Mouse (Mus musculus) lung, postnatal 10 days (tissue): ENCODE measurements around the gene Gstcd.

Experiments used
- DNase-seq: peaks from one replicate; pipeline ENCODE4 v3.0.0; 2021

The Gstcd gene

DNA sequence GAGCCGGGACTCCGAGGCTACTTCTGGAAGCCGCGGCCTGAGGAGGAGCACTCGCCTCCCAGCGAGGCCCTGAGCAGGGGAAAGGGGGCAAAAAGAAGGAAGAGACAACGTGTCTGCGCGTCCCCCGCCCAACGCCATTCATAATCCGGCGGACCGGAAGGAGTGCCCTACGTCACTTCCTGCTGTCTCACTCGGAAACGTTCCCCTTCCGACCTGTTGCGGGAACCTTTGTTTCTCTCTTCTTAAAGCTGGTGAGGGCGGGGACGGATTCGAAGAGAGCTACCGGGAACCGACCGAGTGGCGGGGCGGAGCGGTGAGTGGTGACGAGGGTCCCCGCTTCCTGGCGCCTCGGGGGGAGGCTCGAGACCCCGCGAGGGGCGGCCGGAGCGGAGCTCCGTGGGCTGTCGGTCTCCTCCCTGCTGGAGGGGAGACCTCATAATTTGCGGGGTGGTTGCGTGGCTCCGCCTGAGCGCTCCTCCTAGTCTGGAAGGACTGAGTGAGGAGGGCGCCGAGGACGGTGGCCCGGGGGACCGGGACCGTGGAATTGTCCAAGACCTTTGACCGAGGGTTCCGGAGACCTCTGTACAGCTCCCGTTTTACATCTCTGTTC, at the start of gene Gstcd, which contains the start of gene Ints12:
Gene Gstcd (minus strand): TSS at position 370 of the 610 bp plus-strand sequence.
Gene Ints12 (plus strand): TSS at position 177 of the 610 bp plus-strand sequence.
- DNase-seq, result peak; percentile 96

DNA sequence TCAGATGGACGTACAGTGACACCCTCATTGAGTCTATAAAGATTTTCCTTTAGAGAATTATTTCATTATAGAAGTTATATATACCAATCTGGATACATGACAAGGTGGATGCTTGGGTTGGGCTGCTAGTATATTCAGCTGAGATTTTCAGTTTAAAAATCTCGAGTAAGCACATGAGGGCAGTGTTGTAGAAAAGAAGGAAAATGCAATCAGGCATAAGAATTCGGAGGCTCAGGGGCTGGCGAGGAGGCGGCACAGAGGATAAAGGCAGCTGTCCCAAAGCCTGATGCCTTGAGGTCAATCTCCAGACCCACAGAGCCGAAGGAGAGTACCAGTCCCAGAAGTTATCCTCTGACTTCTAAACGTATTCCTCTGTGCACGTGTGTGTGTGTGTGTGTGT, 40.8 kb upstream of the Gstcd start:
- DNase-seq, result no peak

DNA sequence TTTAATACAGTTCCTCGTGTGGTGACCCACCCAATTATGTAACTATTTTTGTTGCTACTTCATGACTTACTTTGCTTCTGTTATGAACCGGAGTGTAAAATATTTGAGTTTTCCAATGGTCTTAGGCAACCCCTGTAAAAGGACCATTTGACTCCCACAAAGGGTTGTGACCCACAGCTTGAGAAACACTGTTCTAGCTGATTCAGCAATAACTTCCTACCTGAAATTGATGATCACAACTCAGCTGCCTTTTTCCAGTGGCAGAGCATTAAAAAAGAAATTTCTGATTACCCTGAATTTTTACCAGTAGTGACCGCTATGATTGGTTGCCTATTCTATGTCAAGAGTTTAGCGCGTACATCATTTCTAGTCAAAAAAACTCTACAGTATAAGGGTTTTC, 39.5 kb upstream of the Gstcd start:
- no peak for DNase-seq

DNA sequence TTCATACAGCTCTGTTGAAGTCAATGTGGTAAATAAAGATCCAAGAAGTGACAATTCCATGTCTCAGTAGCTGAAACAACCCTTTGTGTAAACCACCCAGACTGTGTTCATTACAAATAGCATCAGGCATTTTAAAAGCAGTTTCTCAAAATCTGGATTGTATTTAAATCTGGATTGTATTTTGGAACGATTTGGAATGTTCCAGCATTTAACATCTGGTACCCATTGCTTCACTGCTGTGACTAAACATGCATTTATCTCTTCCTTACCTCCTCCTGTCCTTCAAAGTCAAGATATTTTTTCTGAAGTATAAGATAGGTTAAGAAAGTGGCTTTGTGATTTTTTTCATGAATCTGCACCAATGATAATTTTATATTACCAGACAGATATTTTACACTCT, 21.4 kb upstream of the Gstcd start:
- no peak for DNase-seq

DNA sequence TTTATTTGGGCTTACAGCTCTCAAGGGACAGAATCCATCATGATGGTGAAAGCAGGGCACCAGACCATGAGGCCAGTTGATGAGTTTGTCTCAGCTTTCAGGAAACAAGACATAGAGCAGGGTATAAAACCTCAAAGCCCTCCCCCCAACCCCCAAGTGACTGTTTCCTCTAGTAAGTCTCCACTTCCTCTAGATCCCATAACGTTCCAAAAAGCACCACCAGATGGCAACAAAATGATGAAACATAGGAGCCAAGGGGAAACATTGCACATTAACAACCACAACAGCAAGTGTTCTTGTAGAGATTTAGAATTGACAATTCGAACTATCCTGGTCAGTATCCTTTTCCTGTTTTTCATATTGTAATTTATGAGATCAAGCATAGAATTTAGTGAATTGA, 19.9 kb upstream of the Gstcd start:
- peak; percentile 49 for DNase-seq

DNA sequence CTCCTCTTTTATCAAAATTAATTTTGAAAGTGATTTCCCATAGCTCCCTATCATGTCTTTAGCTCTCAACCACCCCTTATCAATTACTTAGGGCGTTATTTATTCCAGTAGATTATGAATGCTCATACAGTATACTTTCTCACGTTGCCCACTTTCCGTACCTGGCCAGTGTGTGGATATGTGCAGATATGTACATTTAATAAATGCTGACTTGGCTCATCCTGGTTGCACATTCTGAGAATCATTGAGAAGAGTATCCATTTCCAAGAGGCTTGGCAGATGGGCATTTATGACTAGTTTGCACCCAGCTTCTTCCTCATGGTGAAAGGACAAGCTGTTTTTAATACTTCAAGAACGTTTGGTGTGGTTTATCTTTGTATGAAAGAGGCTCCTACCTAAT, 18.0 kb upstream of the Gstcd start:
- DNase-seq, result no peak

DNA sequence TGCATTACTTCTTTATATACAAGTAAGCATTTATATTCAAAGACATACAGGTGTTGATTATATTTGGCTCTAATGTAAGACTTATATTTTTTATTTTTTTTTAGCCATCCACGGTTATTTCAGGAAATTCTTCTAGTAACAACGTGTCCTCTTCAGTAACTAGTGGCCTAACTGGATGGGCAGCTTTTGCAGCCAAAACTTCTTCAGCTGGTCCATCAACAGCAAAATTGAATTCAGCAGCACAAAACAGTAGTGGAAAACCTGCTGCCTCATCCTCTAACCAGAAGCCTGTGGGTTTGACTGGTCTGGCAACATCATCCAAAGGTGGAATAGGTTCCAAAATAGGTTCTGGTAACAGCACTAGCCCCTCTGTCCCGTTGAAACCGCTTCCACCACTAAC, 16.9 kb upstream of the Gstcd start:
- DNase-seq, result peak; percentile 21

DNA sequence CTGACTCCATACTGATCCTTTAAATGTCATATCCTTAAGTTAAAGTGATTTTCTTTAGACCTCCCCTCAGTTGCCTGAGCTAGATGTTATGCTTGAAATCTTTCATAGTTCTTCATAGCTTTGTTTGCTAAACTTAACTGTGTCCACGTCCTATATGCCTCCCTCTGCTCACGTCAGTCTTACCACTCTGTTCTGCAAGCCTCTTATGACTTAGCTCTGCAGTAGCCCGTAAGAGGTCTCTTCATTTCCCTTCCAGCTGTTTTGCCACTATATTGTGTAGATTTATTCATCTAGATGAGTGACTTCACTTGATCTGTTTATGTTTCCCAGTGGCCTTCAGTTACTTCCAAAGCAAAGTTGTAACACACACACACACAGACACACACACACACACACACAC, 12.6 kb upstream of the Gstcd start:
- no peak for DNase-seq

DNA sequence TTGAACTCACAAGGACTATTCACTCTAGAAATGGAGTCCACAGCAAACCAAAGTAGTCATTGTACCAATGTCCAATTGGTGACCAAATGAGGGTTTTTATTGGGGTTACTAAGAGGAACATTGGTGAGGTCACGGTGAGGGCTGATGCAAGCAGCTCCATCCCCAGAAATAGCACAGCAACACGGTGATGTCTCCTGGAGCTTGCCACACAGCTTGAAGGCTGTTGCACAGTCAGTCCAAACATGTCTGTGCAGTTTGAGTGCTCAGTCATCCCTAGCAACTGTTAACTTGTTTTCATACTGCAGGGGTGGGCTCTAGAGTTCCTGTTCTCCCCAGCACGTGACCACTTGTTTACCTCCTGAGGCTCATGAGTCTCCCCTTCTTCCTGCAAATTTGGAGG, 11.9 kb upstream of the Gstcd start:
- no peak for DNase-seq

DNA sequence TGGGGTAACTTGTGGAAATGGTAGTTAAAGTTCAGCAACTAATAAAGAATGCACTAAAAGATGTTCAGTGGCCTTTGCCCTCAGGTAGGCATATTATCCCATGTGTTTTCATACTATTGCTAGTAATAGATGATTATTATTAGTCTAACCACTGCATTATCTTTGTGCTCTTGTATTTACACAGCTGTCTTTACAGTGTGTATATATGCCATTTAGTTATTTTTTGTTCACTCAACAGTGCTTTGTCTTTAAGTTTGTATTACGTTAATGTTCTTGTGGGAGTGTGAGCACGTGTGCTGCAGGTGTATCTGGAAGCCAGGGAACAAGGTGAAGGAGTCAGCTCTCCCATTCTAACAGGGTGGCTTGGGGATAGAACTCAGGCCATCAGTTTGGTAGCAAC, 7.1 kb upstream of the Gstcd start:
- DNase-seq, result no peak

DNA sequence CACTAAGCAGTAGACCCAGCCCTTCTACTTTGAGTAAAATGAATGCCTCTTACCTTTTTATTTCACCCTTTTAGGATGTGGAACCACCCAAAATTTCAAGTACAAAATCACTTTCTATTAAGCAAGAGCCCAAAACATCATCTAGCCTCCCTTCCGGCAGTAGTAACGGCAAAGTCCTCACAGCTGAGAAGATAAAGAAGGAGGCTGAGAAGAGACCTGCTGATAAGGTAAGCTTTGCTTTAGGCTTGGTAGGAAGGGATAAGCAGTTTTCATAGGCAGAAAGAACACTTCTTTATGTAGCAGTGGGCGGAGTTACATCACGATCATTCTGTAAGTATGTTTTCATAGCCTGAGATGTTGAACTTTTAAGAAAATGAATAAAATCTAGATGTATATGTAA, 6.5 kb upstream of the Gstcd start:
- no peak for DNase-seq

DNA sequence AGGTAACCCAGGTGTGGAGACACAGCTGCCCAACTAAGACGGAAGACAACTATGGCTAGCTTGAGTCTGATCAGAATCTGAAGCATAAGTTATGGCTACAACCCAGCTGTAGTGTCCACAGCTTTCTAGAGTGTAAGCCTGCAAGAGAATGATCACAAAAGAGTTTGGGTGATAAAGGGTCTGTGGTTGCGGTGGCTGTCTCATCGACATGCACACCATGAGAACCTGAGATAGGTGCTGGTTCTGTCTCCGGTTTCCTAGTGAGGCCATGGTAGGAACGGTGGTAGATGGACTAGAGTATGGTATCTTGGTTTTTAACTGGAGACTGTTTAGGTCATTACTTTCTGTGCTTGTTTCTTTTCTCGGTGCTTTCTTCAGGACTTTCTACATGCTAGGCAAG, 6.1 kb upstream of the Gstcd start:
- no peak for DNase-seq

DNA sequence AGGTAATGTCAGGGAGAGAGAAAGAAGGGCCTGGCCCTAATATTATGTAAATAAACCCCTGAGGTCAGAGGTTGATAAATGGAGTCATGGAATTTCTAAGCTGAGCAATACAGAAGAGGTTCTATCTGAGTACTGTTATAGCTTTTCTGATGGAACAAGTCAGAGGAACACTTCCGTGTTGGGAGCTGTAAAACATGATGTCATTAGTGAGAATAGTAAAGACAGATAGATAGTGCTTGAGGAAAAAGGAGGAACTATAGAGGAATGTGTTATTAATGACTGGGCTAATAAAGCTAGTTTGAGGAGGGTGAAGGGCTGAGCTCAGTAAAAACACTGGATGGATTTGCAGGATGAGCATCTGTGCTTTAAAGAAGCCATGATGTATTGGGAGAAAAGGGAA, 2.5 kb upstream of the Gstcd start:
- no peak for DNase-seq

DNA sequence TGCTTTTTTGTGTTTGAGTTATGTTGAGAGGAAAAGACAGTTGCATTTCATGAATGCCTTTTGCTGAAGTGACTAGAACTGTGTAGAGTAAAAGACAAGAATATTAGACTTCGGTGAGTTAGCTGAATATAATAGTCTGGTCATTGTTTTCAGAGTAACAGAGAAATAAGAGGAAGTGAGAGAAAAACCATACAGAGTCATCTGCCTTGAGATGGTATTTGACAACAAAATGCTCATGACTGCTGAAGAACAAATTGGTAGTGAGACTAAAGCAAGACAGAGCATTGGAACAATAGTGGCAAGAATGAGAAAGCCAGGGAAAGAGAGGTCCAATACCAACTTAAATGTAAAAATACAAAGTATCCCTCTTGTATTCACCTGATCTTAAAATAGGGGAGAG, 1.1 kb upstream of the Gstcd start:
- DNase-seq, result no peak

DNA sequence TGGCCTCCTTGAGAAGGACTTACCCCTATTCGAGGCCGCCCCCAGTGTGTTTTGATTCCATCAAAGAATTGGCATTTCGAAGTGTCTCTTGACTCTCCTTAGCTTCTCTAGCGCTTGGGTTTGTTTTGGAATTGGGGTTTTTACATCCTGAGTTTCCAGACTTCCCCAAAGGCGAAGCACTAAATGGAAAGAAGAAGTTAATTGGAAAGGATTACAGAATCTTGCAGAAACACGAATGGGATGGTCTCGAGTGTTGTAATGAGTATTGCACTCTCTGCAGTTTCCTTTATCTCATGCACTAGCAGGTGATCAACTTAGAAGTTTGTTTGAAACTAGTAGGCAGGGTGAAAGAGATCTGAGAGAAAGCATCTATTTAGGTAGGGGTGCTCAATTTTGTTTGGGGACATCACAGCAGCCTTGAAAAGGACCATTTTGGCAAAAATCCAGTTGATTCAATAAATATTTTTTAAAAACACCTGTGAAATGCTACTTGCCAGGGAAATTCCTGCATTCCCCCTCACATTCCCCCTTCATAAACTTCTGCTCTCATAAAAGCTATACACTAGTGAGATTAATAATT, 531 bp upstream of the Gstcd start:
- DNase-seq, result no peak

DNA sequence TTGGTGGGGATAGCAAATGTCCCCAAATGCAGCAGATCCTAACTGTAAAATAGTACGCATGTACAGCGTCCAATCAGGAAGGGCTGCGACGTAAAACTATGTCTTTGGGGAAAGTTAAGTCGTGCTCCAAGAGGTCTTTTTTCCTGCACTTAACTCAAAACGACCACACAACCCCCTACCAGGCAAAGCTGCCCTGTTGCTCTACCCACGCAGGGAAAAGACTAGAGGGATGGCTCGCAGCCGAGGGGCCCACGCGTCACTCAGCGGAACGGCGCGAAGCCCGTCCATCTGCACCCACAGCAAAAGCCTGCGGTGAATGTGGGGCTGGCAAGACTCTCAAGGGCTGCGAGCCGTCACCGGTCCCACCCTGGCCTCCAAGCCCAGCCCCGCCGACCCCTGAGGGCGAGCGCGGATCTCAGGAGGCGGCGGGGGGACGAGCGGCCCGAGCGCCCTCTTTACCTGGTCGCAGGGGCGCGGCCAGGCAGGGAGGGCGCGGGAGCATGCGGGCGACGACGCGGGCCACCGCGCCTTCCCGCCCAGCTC, 641 bp downstream of the Gstcd start:
- peak; percentile 43 for DNase-seq

DNA sequence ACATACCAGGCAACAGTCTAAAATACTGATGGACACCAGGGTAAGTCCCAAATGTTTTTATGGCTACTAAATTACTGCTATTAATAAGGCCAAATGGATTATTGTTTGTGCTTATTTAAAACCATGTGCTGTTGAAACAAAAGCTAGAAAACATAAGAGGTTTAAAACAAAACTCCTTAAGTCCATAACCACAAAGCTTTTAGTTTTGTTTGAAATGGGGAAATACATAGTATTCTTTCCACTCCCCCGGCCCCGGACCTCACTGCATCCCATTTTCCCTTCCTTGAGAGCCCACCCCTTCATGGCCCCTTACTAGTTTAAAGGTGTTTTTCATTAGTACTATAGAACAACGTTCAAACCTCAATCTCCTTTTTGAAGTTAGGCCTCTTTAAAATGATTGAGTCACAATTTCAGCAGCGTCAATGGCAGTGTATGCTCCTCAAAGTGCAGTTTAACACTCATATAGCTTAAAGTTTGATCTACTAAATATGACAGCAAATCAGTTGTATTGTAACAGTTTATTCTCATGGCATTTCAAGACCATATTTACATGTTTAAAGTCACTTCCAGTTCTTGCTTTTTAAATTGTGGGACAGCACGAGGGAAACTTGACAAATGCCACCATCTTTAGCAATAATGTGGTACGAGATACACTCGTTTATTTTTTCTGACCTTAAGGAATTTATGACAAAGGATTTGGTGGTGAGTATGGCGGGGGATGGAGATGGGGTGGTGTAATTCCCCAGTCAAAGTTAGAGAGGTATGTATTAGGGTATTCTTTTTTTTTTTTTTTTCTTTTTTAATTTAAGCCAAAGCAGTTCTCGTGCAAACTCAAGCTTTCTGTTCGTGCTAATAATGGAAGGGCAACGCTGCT, 1.3 kb downstream of the Gstcd start:
- no peak for DNase-seq

DNA sequence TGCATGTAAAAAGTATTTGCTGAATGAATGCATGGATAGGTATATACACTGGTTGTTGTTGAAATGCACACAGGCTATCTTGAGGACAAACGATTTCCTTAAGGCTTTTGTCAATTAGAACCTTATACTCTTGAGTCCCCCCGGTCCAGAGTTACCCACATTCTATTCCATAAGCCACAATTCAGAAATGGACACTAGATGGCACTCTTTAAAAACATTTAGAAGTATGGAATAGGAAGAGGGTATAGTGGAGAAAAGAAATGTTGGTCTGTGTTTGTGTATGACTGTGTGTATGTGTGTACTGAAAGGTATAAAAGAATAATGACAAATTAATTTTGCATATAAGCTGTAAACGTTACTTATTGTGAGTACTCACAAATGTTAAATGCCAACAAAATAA, 6.0 kb downstream of the Gstcd start:
- DNase-seq, result peak; percentile 17

DNA sequence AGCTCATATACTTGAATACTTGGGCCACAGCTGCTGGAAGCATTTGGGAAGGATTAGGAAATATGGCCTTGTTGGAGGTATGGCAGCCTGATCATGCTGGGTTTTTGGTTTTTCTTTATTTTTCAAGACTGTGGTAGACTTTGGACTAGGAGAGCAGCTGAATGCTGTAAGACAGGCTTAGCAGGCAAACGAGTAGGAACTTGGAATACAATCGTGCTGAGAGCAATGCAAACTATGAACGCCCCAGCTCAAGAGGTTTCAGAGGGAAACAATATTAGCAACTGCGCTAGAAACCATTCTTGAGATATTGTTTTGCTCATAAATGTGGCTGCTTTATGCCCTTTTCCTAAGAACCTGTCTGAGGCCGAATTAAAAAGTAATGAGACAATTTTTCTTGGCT, 9.1 kb downstream of the Gstcd start:
- no peak for DNase-seq

DNA sequence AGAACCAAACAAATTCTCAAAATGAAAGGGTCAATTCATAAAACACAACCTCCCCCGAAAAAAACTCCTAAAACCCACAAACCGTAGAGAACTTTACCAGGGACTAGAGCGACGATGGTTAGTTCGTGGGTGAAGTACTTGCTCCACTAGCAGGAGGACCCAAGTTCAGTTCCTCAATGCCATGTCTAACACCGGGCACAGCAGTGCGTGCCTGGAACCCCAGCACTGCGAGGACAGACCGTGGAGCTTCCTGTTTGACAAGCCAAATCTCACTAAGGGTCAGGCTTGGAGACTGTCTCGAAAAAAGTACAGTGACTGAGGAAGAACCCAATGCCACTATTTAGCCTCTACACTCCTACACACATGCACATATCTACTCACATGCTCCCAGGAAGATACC, 16.3 kb downstream of the Gstcd start:
- no peak for DNase-seq

DNA sequence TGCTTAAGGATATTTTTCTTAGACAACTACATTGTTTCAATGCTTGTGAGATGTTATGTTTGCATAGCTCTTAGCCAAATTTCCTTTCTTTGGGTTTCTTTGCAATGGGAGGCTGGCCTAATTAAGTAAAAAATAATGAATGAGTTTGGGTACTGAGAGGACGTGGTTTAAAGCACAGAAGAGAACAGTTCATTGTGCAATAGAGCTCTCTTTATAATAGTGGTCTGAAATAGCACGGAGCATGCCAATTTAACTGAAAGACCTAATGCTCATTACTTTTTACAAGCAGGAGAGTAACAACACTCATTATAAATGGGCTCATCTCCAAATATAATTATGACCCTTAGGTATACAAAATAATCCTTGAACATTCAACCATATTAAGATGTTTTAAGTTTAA, 39.8 kb downstream of the Gstcd start:
- DNase-seq, result no peak

DNA sequence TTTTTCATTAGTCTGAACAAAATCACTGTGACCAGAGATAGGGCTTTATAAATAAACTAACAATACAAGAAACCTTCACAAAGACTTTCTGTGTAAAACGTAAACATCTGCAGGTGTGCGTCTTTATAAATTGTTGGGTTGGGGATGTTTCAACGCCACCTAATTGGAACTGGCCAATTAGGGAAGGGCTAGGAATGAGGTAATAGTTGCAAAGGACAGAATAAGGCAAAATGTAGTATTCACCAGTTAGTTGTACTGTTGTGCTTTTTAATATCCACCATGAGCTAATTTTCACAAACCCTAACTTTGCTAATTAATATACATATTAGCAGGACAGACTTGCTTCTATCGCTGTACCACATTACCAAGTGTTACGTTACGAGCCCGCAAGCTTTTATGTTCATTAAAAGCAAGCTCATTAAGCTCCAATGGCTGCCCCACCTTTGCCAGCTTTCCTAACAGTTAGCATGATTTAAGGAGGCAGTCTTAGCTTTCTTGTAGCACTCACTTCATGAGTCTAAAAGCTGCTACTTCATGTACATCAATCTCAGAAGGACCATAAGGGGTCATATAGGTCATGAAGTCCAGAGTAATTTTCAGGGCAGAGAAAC, 58.6 kb downstream of the Gstcd start:
- no peak for DNase-seq

DNA sequence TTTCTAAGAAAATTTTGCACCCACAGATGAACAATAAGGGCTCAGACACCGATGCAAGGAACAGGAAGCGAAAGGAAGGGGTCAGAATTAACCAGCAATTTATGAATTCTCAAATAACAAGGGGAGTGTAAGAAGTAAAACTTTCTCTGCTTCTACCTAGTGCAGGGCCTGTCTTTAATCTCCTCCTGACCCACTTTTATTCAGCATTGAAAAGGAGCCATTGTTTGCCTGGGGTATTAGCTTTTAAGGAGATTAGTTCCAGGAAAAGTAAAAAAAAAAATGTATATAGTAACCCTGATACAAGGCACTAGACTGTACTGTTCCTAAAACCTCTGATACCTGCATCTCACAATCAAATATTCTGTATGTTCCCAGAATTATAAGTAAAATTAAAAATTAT, 64.9 kb downstream of the Gstcd start:
- no peak for DNase-seq

DNA sequence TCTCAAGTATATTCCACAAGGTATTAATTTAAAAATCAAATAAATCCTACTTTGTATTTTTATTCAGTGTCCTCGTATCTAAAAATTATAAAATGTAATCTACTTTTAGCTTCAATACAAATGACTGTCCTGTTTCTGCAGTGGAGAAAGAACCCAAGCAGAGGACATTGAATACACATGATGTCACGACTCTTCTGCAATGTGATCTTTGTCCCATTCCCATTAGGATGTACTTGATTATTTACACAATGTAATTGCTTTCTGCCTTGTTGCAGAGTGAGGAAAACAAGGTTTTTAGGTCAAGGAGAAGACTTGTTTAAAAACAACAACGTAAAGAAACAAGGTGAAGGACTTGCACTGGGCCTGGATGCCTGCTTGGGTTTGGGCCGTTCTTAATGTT, 84.6 kb downstream of the Gstcd start:
- DNase-seq, result no peak
